Mouse (Mus musculus) midbrain, embryonic 10.5 days (tissue): ENCODE data around the gene Slc38a9. TPM values are rescaled to one million over a fixed set of nuclear protein-coding genes. Genes with fewer than 3 reads are reported as not detected.

Experiments
- DNase-seq: peaks from one replicate; pipeline ENCODE4 v3.0.0-alpha.2; 2017; ENCODE audit warnings: low spot score
- H3K27ac ChIP-seq: fragments of 300-500 bp; sonication (generic); replicated peaks from 2 replicates; pipeline ENCODE4 v1.5.1; 2016; ENCODE audit warnings: mild to moderate bottlenecking
- H3K27me3 ChIP-seq: fragments of 300-500 bp; sonication (generic); 2 replicates; pipeline ENCODE4 v1.6.1; 2016; ENCODE audit warnings: low read depth, mild to moderate bottlenecking; ENCODE audit not compliant: poor library complexity, severe bottlenecking
- H3K36me3 ChIP-seq: fragments of 300-500 bp; sonication (generic); 2 replicates; pipeline ENCODE4 v1.6.1; 2016; ENCODE audit warnings: mild to moderate bottlenecking, moderate library complexity
- H3K4me1 ChIP-seq: fragments of 300-500 bp; sonication (generic); 2 replicates; pipeline ENCODE4 v1.6.1; 2016
- H3K4me3 ChIP-seq: fragments of 300-500 bp; sonication (generic); 2 replicates; pipeline ENCODE4 v1.5.1; 2016; ENCODE audit warnings: mild to moderate bottlenecking, moderate library complexity
- H3K9me3 ChIP-seq: fragments of 300-500 bp; sonication (generic); replicated peaks from 2 replicates; pipeline ENCODE4 v1.6.1; 2016; ENCODE audit warnings: mild to moderate bottlenecking
- WGBS: fragments of 180-500 bp; shearing (Covaris S2); methylation state at CpG from one replicate; pipeline ENCODE4 v1.1.7; 2016; 5-methylcytosine and 5-hydroxymethylcytosine counted together
- polyA plus RNA-seq: library from polyadenylated mRNA; unstranded; fragments of >200 nt; fragmentation: Nextera tagmentation; extraction: Ambion mirVana; gene quantifications from 2 replicates; pipeline ENCODE4 v1.2.1, GENCODE M21; 2016

Slc38a9 gene
- polyA plus RNA-seq, 1 experiment from 2014 or later = 15.5 TPM

DNA sequence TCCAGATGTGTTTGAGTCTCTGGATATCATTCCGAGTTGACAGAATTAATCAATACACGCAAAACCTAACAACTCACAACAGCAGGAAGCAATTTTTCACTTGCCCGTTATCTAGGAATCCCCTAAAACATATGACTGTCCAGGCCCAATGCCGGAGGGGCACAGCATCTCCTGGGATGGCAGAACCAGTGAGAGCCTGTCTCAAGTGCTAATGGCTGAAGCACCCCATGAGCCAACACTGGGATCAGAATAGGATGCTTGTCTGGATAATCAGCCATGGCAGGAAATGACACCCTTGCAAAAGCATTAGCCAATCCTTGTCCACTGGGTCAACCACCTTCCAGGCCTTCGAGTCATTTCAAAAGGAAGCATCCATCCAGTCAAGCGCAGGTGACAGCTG lies 79.5 kb downstream of the Slc38a9 start:
- Histone ChIP-seq H3K9me3 (no peaks in the 10 kb centered on the region), H3K27ac (no peak overlapping the region), H3K4me3 (no peak overlapping the region), H3K36me3 (no peaks in the 10 kb centered on the region), H3K4me1 (peaks cover 4% of the 10 kb centered on the region; the same call in 1 of the 2 replicates), H3K27me3 (no peaks in the 10 kb centered on the region)
- no peak for DNase-seq
- WGBS = 80% methylated on average over 6 of the region's 6 CpGs

DNA sequence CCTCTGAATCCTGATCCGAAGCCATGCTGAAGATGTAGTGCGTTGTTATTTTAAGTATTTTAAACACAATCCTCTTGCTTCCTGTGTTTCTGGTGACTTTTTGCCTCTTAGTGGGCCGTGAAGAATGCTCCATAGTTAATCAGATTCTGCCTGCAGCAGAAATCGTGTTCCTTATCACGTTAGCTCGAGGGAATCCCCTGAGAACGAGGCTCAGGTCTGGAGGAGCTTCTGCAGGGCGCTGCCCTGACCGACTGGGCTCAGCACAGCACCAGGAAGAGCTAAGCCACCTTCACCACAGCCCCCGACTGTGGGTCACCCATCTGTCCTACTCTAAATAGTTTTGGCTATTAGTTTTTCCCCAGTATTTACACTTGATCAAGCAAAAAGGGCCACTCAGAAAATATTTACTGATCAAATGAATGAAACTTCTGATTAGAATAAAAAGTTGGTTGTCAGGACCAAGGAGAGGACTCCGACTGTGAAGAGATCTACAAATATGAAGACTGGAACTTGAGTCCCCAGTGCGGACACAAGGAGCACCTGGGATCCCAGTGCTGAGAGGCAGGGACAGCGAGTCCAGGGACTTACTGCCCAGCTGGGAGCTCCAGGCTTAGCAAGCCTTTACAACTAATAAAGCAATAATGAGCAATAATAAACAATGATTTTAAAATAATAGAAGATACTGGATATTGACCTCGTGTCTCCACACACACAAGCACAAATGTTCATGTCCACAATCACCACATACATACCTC lies 81.7 kb downstream of the Slc38a9 start:
- H3K4me1 ChIP-seq = 0 out of 2 replicates have a peak, but pooled peaks cover 4% of the 10 kb centered on the region
- no peaks in the 10 kb centered on the region for H3K9me3 ChIP-seq
- no peak overlapping the region for H3K27ac ChIP-seq
- H3K36me3 ChIP-seq = no peaks in the 10 kb centered on the region
- no peak overlapping the region for H3K4me3 ChIP-seq
- no peak for DNase-seq
- WGBS = 70% methylated on average over 14 of the region's 14 CpGs
- H3K27me3 ChIP-seq = no peaks in the 10 kb centered on the region

DNA sequence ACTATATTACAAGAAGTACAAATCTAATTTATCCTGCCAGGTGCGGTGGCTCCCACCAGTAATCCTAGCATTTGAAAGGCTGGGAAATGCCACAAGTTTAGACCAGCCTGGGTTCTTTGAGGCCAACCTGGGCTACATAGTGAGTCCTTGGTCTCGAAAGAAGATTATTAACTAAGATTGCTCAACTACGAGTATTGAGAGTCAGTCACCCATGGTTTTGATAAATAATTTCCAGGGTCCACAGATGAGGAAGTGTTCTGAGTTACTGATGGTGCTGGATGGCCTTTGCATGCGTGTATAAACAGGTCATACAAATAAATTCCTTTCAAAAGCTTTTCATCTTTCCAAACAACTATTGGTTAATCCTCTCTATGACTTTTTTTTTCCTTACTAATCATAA lies 83.1 kb downstream of the Slc38a9 start:
- Histone ChIP-seq H3K4me3 (no peak overlapping the region), H3K36me3 (no peaks in the 10 kb centered on the region), H3K27ac (no peak overlapping the region), H3K9me3 (no peaks in the 10 kb centered on the region), H3K4me1 (0 out of 2 replicates have a peak, but pooled peaks cover 4% of the 10 kb centered on the region), H3K27me3 (no peaks in the 10 kb centered on the region)
- DNase-seq = no peak
- WGBS = 89% methylated on average over 4 of the region's 4 CpGs

DNA sequence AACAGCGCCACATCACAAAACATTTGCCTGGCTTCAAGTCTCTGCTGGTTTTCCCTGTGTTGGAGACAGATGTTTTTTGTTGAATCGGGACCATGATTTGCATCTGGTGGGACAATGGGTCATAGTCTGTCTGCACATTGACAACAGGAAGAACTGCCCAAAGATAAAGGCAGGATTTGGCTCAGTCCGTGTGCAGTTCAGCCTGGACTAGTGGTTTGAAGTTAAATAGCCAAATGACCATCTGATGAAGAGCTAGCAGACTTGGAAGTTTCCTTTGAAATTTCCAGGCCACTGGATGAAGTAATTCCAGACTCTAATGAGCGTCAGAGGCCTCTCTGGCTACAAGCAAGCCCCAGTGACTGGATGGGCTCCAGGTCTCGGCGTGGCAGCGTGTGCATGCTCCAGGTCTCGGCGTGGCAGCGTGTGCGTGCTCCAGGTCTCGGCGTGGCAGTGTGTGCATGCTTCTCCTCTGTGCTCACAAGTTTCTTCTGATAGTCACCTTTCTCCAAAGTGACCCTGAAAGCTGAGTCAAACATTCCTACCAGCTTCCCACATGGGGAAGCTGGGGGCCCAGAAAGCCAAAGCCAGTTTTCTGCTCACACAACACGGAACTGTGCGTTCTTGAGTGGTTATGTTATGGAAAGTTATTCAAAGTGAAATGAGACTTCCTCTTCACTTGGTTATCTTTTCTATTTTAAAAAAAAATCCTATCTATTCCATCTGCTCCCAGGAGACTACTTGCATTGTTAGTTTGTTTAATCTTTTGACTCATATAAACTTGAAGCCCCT lies 83.7 kb downstream of the Slc38a9 start:
- H3K27me3 ChIP-seq = no peaks in the 10 kb centered on the region
- 88% methylated on average over 15 of the region's 15 CpGs for whole genome bisulfite sequencing
- H3K36me3 ChIP-seq = no peaks in the 10 kb centered on the region
- no peak for DNase-seq
- no peak overlapping the region for H3K4me3 ChIP-seq
- no peaks in the 10 kb centered on the region for H3K9me3 ChIP-seq
- 0 out of 2 replicates have a peak, but pooled peaks cover 4% of the 10 kb centered on the region for H3K4me1 ChIP-seq
- peak overlapping the region; percentile 52; the same call in 1 of the 2 replicates for H3K27ac ChIP-seq

DNA sequence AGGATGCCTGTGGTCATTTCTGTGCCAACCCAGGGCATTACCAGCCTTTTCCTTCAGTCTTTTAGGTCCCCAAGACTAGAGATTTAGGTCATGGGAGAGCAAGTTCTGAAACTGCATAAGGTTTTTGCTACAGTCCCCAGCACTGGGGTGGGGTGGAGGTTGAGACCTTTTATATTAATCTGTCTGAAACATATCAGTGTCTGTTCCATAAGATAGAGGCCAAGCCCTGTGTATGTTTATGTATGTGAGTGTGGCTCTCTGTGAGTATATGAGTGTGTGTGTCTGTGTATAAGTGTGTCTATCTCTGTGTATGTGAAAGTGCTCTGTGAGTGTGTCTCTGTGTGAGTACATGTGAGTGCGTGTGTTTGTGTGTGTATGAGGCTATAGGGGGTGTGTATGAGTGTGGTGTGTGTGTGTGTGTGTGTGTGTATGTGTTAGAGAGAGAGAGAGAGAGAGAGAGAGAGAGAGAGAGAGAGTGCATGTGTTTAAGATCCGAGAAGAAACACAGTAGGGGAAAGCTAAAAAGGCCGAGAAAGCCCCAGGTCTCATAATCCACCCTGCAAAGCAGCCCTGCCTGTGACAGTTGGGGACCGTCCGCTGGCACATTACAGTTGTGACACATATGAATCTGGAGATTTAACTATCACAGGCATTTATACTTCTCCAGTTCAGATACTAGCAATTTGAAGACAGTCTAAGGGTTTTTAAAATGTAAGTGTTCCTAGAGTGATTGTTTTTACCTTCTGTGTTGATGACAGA lies 85.6 kb downstream of the Slc38a9 start:
- Histone ChIP-seq H3K27ac (no peak overlapping the region), H3K36me3 (no peaks in the 10 kb centered on the region), H3K4me1 (peaks cover 7% of the 10 kb centered on the region; the same call in 1 of the 2 replicates), H3K4me3 (no peak overlapping the region), H3K9me3 (no peaks in the 10 kb centered on the region), H3K27me3 (no peaks in the 10 kb centered on the region)
- WGBS = 88% methylated on average over 5 of the region's 5 CpGs
- no peak for DNase-seq

DNA sequence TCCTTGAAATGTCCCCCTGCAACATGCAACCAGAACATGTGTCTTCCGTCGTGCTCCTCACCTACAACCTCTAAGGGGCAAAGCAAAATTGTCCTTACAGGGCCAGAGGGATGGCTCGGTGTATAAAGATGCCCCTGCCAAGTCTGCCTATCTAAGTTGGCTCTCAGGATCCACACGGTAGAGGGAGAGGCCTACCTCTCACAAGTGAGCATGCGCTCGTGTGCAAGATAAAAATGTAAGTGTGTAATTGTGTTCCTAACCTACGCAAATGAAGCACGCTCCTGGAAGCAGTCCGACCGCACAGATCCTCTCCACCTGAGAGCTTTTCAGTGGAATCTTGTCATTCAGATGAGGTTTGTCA lies 86.1 kb downstream of the Slc38a9 start:
- H3K4me3 ChIP-seq = no peak overlapping the region
- no peak overlapping the region for H3K27ac ChIP-seq
- no peaks in the 10 kb centered on the region for H3K27me3 ChIP-seq
- no peaks in the 10 kb centered on the region for H3K9me3 ChIP-seq
- no peak for DNase-seq
- no peaks in the 10 kb centered on the region for H3K36me3 ChIP-seq
- H3K4me1 ChIP-seq = peaks cover 12% of the 10 kb centered on the region
- 95% methylated on average over 10 of the region's 10 CpGs for WGBS

DNA sequence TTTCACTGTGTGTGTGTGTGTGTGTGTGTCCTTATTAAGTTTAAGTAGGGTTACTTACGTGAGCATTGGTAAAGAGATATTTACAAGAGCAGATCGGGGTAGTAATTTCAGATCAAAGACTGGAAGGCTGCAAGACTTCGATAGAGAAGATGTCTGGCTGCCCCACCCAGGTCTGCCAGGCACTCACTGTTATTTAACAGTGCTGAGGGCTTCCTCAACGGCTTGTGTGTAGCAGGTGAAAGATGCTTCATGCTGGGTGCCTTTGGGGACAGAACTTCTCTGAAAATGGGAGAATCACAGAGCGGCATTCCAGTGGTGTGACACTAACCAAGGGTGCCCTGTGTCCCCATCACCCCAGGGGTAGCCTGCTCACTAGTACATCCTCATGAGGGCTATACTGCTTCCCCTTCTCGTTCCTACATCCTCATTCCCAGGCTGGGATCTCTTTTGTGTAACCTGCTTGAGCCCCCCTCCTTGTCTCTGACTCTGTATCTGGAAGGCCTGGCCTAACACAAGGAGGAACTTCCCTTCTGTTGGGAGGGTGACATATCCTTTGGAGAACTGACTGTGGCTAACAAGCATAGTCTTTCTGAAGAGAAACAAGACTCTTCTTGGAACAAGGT lies 87.4 kb downstream of the Slc38a9 start:
- 79% methylated on average over 6 of the region's 6 CpGs for WGBS
- H3K9me3 ChIP-seq = no peaks in the 10 kb centered on the region
- no peaks in the 10 kb centered on the region for H3K36me3 ChIP-seq
- H3K27me3 ChIP-seq = no peaks in the 10 kb centered on the region
- H3K4me1 ChIP-seq = peaks cover 19% of the 10 kb centered on the region
- H3K4me3 ChIP-seq = no peak overlapping the region
- DNase-seq = no peak
- no peak overlapping the region for H3K27ac ChIP-seq

DNA sequence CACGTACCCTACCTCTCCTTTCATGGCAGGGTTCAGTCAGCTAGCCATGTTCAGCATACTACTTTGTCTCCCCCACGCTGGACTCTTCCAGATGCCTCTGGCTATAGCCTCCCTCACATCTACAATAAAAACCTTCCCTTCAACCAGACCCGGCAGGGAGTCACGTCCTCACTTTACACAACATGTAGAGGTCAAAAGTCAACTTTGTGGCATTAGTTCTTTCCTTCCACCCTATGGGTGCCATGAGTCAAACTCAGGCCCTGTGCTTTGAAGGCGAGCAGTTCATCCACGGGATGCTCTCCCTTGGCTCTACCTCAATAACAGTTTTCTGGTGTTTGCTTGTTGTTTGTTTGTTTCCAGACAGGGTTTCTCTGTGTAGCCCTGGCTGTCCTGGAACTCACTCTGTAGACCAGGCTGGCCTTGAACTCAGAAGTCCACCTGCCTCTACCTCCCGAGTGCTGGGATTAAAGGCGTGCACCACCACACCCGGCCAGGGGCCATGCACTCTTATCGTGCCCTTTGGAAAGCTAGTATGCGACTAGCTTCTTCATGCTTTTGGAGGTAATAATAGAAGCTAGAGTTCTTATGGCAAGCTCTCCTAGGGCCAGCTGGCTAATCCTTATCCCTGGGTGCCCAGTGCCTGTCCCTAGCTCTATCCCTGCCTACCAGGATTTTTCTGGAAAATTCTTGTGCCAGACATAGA lies 88.4 kb downstream of the Slc38a9 start:
- H3K4me1 ChIP-seq = peaks cover 19% of the 10 kb centered on the region
- H3K27me3 ChIP-seq = no peaks in the 10 kb centered on the region
- no peak overlapping the region for H3K4me3 ChIP-seq
- no peaks in the 10 kb centered on the region for H3K36me3 ChIP-seq
- DNase-seq = no peak
- no peaks in the 10 kb centered on the region for H3K9me3 ChIP-seq
- WGBS = 93% methylated on average over 11 of the region's 11 CpGs
- no peak overlapping the region for H3K27ac ChIP-seq

DNA sequence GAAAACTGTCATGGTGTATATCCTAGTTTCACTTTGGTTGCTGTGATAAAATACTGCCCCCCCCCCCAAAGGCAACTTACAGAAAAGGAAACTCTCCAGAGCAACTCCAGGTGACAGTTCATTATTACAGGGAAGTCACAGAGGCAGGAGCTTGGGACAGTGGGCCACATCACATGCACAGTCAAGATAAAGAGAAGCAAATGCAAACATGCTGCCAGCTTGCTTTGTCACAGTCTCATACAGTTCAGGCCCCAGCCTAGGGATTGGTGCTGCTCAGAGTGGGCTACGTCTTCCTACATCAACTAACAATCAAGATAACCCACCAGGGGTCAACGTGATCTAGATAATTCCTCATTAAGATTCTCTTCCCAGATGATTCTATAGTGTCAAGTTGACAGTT lies 89.3 kb downstream of the Slc38a9 start:
- no peak overlapping the region for H3K27ac ChIP-seq
- no peak for DNase-seq
- no peaks in the 10 kb centered on the region for H3K36me3 ChIP-seq
- no peaks in the 10 kb centered on the region for H3K27me3 ChIP-seq
- no peak overlapping the region for H3K4me3 ChIP-seq
- no peaks in the 10 kb centered on the region for H3K9me3 ChIP-seq
- WGBS = 86% methylated on average over 2 of the region's 2 CpGs
- peaks cover 17% of the 10 kb centered on the region for H3K4me1 ChIP-seq

DNA sequence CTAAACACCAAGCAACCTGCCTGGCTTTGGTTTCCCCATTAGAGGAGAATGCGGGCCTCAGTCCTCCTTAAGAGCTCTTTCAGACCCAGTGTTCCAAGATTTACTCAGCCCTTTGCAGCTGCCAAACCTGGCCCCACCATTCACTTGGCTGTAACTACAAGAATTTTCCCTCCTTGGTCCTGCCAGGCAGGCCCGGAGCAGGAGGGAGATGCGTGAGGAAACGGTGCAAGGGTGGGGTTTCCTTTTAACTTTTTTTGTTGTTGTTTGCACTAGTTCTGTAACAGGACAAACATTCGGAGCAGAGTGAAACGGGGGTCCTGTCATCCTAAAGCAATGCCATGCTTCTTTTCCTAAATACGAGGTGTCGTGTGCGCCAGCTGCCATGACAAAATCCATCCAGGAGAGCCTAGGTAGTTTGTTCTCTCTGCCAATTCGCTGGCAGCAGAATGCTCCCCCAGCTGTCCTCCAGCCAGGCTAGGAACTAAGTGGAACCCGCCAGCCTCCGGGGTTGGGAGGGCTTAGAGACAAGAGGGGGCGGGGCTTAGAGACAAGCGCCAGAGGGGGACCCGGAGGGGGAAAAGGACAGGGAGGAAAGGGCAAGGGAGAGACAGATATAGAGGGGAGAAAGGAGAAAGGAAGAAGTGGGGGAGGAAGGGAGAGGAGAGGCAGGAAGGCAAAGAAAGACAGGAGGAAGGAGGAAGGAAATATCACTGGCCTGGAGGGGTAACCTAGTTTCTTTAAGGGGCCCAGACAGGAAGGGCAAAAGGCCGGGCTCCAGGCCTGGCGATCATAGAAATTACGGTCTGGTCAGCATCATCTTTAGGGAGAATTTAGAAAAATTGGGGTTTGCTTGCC lies 91.1 kb downstream of the Slc38a9 start:
- Histone ChIP-seq H3K27me3 (no peaks in the 10 kb centered on the region), H3K36me3 (no peaks in the 10 kb centered on the region), H3K4me1 (peaks cover 27% of the 10 kb centered on the region), H3K9me3 (no peaks in the 10 kb centered on the region), H3K4me3 (0 out of 2 replicates have a peak overlapping the region, but pooled peaks have one; percentile 7), H3K27ac (peak overlapping the region; percentile 67)
- peak; percentile 64 for DNase-seq
- 41% methylated on average over 18 of the region's 18 CpGs for WGBS

DNA sequence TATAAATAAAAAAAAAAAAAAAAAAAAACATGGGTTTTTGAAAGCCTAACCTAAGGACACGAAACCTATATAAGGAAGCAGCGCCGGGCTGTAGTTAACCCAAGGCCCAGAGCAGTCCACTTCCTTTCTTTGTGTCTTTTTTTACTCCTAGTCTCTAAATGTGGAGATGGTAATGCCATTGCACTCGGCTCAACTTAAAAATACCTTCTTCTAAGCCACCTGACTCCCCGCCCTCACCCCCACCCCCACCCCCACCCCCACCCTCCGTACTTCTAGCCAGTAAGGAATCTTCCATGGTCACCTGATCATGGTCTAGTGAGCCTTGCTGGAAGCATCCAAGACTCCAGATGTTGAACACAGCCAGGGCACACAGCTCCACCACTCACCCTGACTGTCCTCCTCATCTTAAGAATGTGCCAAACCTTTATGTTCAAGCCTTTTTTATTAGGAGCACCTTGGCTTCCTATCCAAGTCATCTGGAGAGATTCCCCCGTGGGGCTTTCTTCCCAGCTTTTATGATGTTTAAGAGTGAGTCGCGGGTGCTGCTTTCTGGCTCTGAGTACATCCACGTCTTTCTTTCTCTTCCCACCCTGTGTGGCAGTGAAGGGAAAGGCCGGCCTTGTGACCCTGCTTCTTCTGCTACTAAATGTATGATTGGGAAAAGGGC lies 91.9 kb downstream of the Slc38a9 start:
- H3K27ac ChIP-seq = no peak overlapping the region; the same call in 1 of the 2 replicates
- no peak for DNase-seq

More for the DNA sequence above, 91.9 kb downstream of the Slc38a9 start:
- H3K36me3 ChIP-seq = no peaks in the 10 kb centered on the region
- H3K4me1 ChIP-seq = peaks cover 27% of the 10 kb centered on the region
- no peaks in the 10 kb centered on the region for H3K9me3 ChIP-seq
- no peaks in the 10 kb centered on the region for H3K27me3 ChIP-seq
- H3K4me3 ChIP-seq = no peak overlapping the region
- 83% methylated on average over 11 of the region's 11 CpGs for WGBS
